Mouse (Mus musculus) liver, adult (tissue): Measurements from ENCODE around the gene Tsks.

Experiments used
- GATA4 ChIP-seq: IDR thresholded peaks from 2 replicates; pipeline ENCODE4 v1.6.1; 2014; ENCODE audit warnings: mild to moderate bottlenecking, low read length; ENCODE audit not compliant: insufficient replicate concordance

Gene Tsks

GRCm38 (mm10) chr7:44942904-44943303 is at the start of gene Tsks:
Tsks (plus strand) TSS chr7:44943204.
- TF ChIP-seq GATA4, result no peak

DNA sequence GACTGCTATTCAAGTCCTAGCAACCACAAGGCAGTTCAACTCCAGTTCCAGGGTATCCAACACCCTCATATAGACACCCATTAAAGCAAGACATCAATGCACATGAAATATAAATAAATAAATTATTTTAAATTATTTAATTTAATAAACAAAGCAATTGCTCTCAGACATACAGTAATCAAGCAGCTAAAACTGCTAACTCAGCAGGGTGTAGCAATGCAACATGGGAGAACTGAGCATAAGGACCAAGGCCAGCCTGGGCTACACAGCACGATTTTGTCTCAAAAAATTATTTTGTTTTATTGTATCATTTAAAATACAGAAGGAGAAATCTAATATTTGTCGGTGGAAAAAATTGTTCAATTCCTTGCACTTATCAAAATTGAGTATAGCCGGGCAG is 48.8 kb upstream of the Tsks start:
- TF ChIP-seq GATA4, result no peak

- no peak for TF ChIP-seq GATA4
Observed at GRCm38 (mm10) chr7:44895206-44895592, 47.8 kb upstream of the Tsks start.

DNA sequence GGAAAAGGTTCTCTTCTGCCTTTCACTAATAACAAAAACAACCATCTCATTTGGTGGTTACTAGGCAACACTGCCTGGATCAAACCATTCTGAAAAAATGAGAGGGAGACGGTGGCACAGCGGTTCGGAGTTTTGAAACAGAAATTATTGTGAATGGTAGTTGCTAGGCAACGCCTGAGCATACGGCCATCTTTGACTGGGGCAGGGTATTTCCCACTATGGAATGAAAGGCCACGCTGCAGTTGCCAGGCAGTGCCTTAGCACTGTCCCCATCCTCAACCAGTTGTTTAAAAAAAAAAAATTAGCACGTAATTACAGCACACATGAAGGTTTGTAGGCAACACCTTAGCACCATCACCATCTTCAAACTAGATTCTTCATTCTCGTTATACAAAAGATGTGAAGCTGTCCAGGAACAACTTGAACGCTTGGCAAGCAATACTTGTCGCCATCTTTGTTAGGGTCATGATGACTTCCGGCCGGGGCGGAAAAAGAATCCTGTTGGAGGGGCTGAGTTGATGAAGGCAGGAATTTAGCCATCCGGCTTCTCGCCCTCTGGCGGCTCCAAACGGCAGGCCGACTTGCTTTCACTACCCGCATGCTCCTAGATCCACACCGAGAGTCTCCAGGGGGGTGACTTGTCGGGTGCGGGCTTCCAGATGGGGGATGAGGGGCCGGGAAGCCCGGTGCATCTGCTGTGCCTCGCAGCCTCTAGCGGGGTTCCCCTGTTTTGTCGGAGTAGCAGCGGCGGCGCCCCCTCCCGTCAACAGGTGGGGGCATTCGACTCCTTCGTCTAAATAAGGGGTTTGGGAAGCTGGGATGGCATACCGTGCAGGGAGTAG is 47.2 kb upstream of the Tsks start, which contains the start of gene Fuz:
Gene Fuz (plus strand): TSS at position 487 of the 842 bp plus-strand sequence.
- no peak for TF ChIP-seq GATA4

DNA sequence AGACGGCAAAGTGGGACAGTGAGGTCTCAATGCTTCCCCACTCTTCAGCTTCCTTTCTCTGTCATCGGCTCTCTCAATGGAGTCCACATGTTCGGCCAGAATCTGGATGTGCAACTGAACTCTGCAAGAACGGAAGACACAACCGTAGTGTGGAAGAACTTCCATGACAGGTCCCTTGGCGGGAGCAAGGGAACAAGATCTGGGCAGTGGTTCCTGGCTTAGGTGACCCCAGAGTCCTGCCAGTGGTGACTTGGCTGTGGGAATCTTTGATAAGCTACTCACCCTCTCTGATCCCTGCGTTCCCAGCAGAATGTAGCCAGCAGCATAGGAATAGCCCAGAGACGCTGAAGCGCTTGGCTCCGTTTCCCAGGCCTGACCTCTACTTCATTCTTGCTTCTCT is 46.5 kb upstream of the Tsks start:
- no peak for TF ChIP-seq GATA4

DNA sequence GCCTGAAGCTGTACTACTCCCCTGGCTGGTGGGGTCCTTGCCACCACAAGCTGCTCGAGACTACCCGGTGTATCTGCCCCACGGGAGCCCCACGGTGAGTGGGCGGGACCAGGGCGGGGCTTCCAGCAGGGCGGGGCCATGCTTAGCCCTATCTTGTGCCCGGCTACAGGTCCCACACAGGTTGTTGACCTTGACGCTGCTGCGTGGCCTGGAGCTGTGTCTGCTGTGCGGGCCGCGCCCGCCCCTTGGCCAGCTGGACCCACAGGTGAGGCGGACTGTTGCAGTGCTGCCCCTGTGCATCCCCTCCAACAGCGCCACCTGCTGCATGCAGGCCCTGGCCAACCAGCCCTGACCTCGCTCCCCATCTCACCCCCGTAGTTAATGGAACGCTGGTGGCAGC is 44.4 kb upstream of the Tsks start:
- TF ChIP-seq GATA4, result no peak

DNA sequence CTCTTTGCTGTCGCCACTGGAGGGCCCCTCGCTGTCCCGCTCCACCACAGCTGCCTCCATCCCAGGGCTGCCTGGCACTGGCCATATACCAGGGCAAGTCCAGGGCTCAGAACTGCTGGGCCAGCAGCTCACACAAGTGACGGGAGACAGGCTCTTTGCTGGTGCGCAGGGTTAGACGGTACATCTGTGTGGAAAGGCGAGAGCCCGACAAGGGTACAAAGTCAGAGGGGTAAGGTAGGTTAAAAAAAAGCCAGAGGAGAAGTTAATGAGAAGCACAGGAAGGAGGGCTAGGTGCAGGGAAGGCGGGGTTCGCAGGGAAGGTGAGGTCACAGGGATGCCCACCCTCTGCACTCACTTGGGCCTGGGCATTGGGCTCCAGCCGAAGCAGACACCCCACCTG is 42.4 kb upstream of the Tsks start:
- TF ChIP-seq GATA4, result no peak

- TF ChIP-seq GATA4, result no peak
Observed at GRCm38 (mm10) chr7:44901230-44901722, 41.7 kb upstream of the Tsks start.

DNA sequence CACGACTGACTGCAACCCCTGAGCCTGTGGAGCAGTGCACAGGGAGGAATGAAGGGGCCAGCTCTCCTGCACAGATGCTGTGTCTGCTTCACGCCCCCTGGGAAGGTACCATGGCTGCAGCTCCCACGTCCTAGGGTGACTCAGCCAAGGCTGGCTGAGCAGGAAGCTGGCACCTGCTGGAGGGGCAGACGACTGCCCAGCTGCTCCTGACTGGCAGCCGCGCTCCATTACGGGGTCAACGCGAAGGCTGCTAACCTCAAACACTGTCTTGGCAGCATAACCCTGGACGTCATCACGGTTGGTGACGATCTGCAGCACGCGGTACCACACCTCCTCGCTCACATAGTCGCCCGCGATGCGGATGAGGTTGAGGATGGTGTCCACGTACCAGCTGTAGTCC is 37.6 kb upstream of the Tsks start:
- no peak for TF ChIP-seq GATA4

GRCm38 (mm10) chr7:44908706-44909476 is 34.1 kb upstream of the Tsks start:
- no peak for TF ChIP-seq GATA4

DNA sequence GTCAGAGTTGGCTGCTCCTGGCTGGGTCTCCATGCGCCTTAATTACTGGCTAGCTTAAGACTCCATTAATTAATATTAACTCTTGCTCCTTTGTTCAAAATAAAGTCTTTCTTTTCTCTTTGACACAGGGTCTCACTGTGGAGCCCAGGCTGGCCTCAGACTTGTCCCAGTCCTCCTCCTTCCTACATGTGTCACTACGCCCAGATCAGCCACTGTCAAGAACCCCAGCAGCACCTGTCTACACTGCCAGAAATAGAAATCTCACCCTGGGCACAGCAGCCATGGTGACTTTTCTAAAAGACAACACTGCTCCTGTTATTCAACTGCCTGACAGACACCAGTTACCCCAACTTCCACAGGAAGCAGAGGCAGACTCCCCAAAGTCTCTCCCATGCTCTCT is 28.6 kb upstream of the Tsks start:
- TF ChIP-seq GATA4, result no peak

- TF ChIP-seq GATA4, result no peak
Observed at GRCm38 (mm10) chr7:44915314-44915713, 27.7 kb upstream of the Tsks start.

DNA sequence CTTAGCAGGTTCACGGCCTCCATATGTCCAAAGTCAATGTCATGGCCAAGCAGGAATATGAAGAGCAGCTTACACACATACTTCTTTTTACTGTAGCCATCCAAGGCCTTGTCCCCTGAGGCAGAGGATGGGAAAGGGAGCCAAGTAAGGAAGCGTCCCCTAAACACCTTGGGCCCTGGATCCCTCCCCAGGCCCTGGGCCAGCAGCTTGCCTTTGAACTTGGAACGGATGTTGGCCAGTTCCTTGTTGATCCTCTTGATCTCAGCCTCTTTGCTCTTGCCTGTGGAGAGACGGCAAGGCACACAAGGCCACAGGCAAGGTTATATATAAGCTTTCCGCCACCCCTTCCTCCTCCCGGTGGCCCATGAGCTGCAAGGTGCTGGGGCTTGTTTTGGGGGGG is 26.8 kb upstream of the Tsks start:
- no peak for TF ChIP-seq GATA4

DNA sequence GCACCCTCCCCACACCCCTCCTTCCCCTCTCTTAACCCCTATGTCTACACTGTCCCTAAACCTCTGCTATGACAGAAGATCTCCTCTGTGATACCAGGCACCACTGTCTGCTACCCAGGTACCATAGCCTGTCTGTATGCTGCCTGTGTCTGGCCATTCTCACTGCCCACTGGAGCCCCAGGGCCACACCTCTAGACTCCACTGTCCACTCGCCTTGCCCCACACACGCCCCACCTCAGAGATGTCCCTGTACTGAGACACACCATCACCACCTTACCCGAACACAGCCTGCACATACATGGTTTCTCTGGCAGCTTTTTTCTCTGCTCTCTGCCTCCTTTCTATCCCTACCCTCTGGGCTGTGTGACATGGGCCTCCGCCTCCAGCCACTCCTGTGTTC is 26.1 kb upstream of the Tsks start:
- no peak for TF ChIP-seq GATA4

DNA sequence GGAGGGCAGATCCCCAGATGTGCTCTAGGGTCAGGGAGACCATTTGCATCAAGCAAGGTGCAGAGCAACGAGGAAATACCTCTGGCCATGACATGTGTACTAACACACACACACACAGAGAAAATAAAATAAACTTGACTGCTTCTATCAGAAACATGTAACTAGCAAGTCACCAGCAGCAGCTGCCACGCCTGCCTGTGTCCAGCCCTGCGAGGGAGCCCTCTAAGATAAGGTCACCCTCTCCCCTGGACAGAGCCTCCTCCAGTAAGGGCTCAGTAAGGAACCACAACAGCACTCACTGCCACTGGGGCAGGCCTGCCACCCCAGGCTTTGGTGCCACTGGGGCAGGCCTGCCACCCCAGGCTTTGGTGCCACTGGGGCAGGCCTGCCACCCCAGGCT is 24.8 kb upstream of the Tsks start:
- TF ChIP-seq GATA4, result no peak

- no peak for TF ChIP-seq GATA4
Observed at GRCm38 (mm10) chr7:44919127-44919526, 23.9 kb upstream of the Tsks start.
